ENCODE assay signal across 22 mouse cellular contexts in the genomic region with DNA sequence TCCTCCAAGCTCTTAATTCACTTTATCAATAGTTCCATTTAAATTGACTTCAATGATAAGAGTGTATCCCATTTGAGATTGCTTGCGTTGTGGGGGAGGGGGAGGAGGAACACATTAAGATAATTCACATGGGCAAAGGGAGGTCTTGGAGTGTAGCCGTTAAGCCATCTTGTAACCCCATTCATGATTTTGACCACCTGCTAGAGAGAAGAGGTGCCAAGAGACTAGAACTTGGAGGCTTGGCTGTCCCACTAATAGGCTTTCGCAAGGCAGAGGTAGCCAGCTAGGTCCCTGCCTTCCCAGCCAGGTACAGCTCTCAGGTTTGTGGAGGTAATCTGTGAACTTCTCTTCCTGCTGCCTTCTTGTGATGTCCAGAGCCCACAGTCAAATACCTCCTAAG.
DNase-seq lines count a peak whose midpoint lies in the region; ATAC-seq lines count a peak whose summit lies in the region.
"Had no signal": no experiment of that assay in that cellular context is flagged by ENCODE, and none has a peak within 500 bp of the region (broad histone marks: within the 10 kb centered on the region; RNA-seq: fewer than 3 reads in every experiment).

No protein-coding gene starts in this region.

- H3K4me1 ChIP-seq in hindbrain, embryonic 12.5 days, result no peaks in the 10 kb centered on the region
- no peaks in the 10 kb centered on the region for H3K4me1 ChIP-seq in hindbrain, embryonic 11.5 days (replicated peaks; ENCODE audit: control insufficient read depth, insufficient read depth, low read length)
- no peaks in the 10 kb centered on the region for H3K4me1 ChIP-seq in midbrain, embryonic 13.5 days (replicated peaks)
- no peaks in the 10 kb centered on the region for H3K4me1 ChIP-seq in midbrain, embryonic 16.5 days (ENCODE audit: control insufficient read depth, insufficient read depth, low read length)
- no peaks in the 10 kb centered on the region for H3K4me1 ChIP-seq in hindbrain, embryonic 16.5 days (ENCODE audit: control insufficient read depth, insufficient read depth, low read depth, low read length)
- H3K4me1 ChIP-seq: forebrain, embryonic 10.5 days had no signal

- no peak overlapping the region for H3K4me3 ChIP-seq in hindbrain, embryonic 12.5 days
- H3K4me3 ChIP-seq in hindbrain, embryonic 11.5 days (ENCODE audit: low read depth, low read length), result no peak overlapping the region
- no peak overlapping the region for H3K4me3 ChIP-seq in midbrain, embryonic 13.5 days (replicated peaks)
- H3K4me3 ChIP-seq in midbrain, embryonic 16.5 days (ENCODE audit: low read depth, low read length), result no peak overlapping the region
- H3K4me3 ChIP-seq in hindbrain, embryonic 16.5 days (ENCODE audit: low read length), result no peak overlapping the region
- H3K4me3 ChIP-seq: forebrain, embryonic 10.5 days; heart, embryonic 15.5 days; limb, embryonic 10.5 days; megakaryocyte, embryonic 14.5 days had no signal

- H3K36me3 ChIP-seq in hindbrain, embryonic 12.5 days, result peaks cover 51% of the 10 kb centered on the region
- H3K36me3 ChIP-seq in hindbrain, embryonic 11.5 days (ENCODE audit: control insufficient read depth, insufficient read depth, low read length), result peaks cover 14% of the 10 kb centered on the region
- H3K36me3 ChIP-seq in midbrain, embryonic 13.5 days, result peaks cover 80% of the 10 kb centered on the region
- H3K36me3 ChIP-seq in midbrain, embryonic 16.5 days (ENCODE audit: control insufficient read depth, insufficient read depth, low read length), result peaks cover 41% of the 10 kb centered on the region
- H3K36me3 ChIP-seq in hindbrain, embryonic 16.5 days (ENCODE audit: control insufficient read depth, insufficient read depth, low read length), result peaks cover 28% of the 10 kb centered on the region

- no peak overlapping the region for H3K4me2 ChIP-seq in hindbrain, embryonic 12.5 days (replicated peaks)
- H3K4me2 ChIP-seq in hindbrain, embryonic 11.5 days (replicated peaks; ENCODE audit: low read depth, low read length), result no peak overlapping the region
- H3K4me2 ChIP-seq in midbrain, embryonic 13.5 days (replicated peaks), result no peak overlapping the region
- no peak overlapping the region for H3K4me2 ChIP-seq in midbrain, embryonic 16.5 days (ENCODE audit: low read length)
- H3K4me2 ChIP-seq in hindbrain, embryonic 16.5 days (ENCODE audit: low read length), result no peak overlapping the region
- H3K4me2 ChIP-seq: heart, embryonic 15.5 days had no signal

- 95% methylated on average over 3 of the region's 3 CpGs for WGBS in hindbrain, embryonic 12.5 days
- WGBS in hindbrain, embryonic 11.5 days, result 90% methylated on average over 3 of the region's 3 CpGs
- 92% methylated on average over 3 of the region's 3 CpGs for WGBS in midbrain, embryonic 13.5 days
- WGBS in midbrain, embryonic 16.5 days, result 88% methylated on average over 3 of the region's 3 CpGs
- 88% methylated on average over 3 of the region's 3 CpGs for WGBS in hindbrain, embryonic 16.5 days

- H3K27me3 ChIP-seq in hindbrain, embryonic 12.5 days, result no peaks in the 10 kb centered on the region
- no peaks in the 10 kb centered on the region for H3K27me3 ChIP-seq in hindbrain, embryonic 11.5 days (ENCODE audit: control insufficient read depth, insufficient read depth, low read length)
- H3K27me3 ChIP-seq in midbrain, embryonic 13.5 days, result no peaks in the 10 kb centered on the region
- H3K27me3 ChIP-seq in midbrain, embryonic 16.5 days (ENCODE audit: control insufficient read depth, insufficient read depth, low read depth, low read length), result no peaks in the 10 kb centered on the region
- no peaks in the 10 kb centered on the region for H3K27me3 ChIP-seq in hindbrain, embryonic 16.5 days (replicated peaks; ENCODE audit: control insufficient read depth, insufficient read depth, low read length)
- H3K27me3 ChIP-seq: heart, embryonic 15.5 days had no signal

- no peak overlapping the region for H3K9ac ChIP-seq in hindbrain, embryonic 12.5 days
- no peak overlapping the region for H3K9ac ChIP-seq in hindbrain, embryonic 11.5 days (ENCODE audit: low read depth, low read length)
- H3K9ac ChIP-seq in midbrain, embryonic 13.5 days (replicated peaks), result no peak overlapping the region
- no peak overlapping the region for H3K9ac ChIP-seq in midbrain, embryonic 16.5 days (ENCODE audit: low read depth, low read length)
- H3K9ac ChIP-seq in hindbrain, embryonic 16.5 days (ENCODE audit: low read depth, low read length), result no peak overlapping the region
- H3K9ac ChIP-seq: forebrain, postnatal 0 days; heart, embryonic 15.5 days; liver, postnatal 0 days had no signal

- ATAC-seq in hindbrain, embryonic 12.5 days (ENCODE audit: low FRiP score), result no peak
- no peak for ATAC-seq in hindbrain, embryonic 11.5 days (ENCODE audit: low FRiP score)
- no peak for ATAC-seq in midbrain, embryonic 13.5 days
- no peak for ATAC-seq in midbrain, embryonic 16.5 days
- ATAC-seq in hindbrain, embryonic 16.5 days, result no peak
- ATAC-seq: activated CD4-positive, CD25-positive, alpha-beta regulatory T cell, adult 4 months; CD4-positive, CD25-positive, alpha-beta regulatory T cell, adult 4 months; forebrain, postnatal 0 days; liver, postnatal 0 days had no signal

- DNase-seq in cerebellum, adult 9-10 months, result peak; percentile 54
- no peak for DNase-seq in cerebellum, adult 11 months
- DNase-seq in hindbrain, embryonic 11.5 days (ENCODE audit: low spot score), result no peak
- no peak for DNase-seq in adrenal gland, adult 2 months
- DNase-seq: adrenal gland, postnatal 14 days; forebrain, postnatal 0 days; kidney, adult 18-20 months; liver, postnatal 0 days; right cerebral cortex, postnatal 25 days; thymus, adult 2 months had no signal

- H3K9me3 ChIP-seq in hindbrain, embryonic 12.5 days (replicated peaks), result no peaks in the 10 kb centered on the region
- no peaks in the 10 kb centered on the region for H3K9me3 ChIP-seq in hindbrain, embryonic 11.5 days (ENCODE audit: control insufficient read depth, low read length)
- H3K9me3 ChIP-seq in midbrain, embryonic 13.5 days, result no peaks in the 10 kb centered on the region
- H3K9me3 ChIP-seq in midbrain, embryonic 16.5 days (replicated peaks; ENCODE audit: control insufficient read depth, low read length, poor library complexity, severe bottlenecking), result no peaks in the 10 kb centered on the region
- no peaks in the 10 kb centered on the region for H3K9me3 ChIP-seq in hindbrain, embryonic 16.5 days (ENCODE audit: control insufficient read depth, low read length)
- H3K9me3 ChIP-seq: forebrain, embryonic 10.5 days; G1E; heart, embryonic 15.5 days; limb, embryonic 10.5 days had no signal

- 0 out of 2 replicates have a peak overlapping the region, but pooled peaks have one; percentile 17 for H3K27ac ChIP-seq in hindbrain, embryonic 12.5 days
- no peak overlapping the region for H3K27ac ChIP-seq in hindbrain, embryonic 11.5 days (ENCODE audit: low read depth, low read length)
- H3K27ac ChIP-seq in midbrain, embryonic 13.5 days, result peak overlapping the region; percentile 30; the same call in 1 of the 2 replicates
- H3K27ac ChIP-seq in midbrain, embryonic 16.5 days (ENCODE audit: low read length), result no peak overlapping the region; the same call in 1 of the 2 replicates
- H3K27ac ChIP-seq in hindbrain, embryonic 16.5 days (ENCODE audit: low read depth, low read length), result peak overlapping the region; percentile 40; the same call in 1 of the 2 replicates
- H3K27ac ChIP-seq: forebrain, embryonic 10.5 days; heart, embryonic 15.5 days; kidney, postnatal 0 days; limb, embryonic 10.5 days had no signal

Comparison
In these comparisons a context has a peak if more than half of its experiments do, and no peak if none do; other contexts are left out.
1. H3K27ac ChIP-seq: peak in hindbrain, embryonic 12.5 days (single experiment), midbrain, embryonic 13.5 days (single experiment) and hindbrain, embryonic 16.5 days (single experiment); none in hindbrain, embryonic 11.5 days (single experiment) and midbrain, embryonic 16.5 days (single experiment).